Mouse (Mus musculus) lung, embryonic 16.5 days (tissue): ENCODE measurements around the gene Hipk4. TPM values are rescaled to one million over a fixed set of nuclear protein-coding genes. Genes with fewer than 3 reads are reported as not detected.

ENCODE experiments used
- ATAC-seq: fragments of 200-750 bp; cut with Nextera tagmentation; 2 replicates; pipeline ENCODE4 v1.8.0; 2017; ENCODE audit warnings: low read depth, mild to moderate bottlenecking, moderate library complexity
- H3K27ac ChIP-seq: fragments of 300-500 bp; sonication (generic); 2 replicates; pipeline ENCODE4 v1.5.1; 2014; ENCODE audit warnings: mild to moderate bottlenecking, control low read depth, low read length
- H3K27me3 ChIP-seq: fragments of 300-500 bp; sonication (generic); 2 replicates; pipeline ENCODE4 v1.6.1; 2014; ENCODE audit warnings: low read depth, low read length, mixed read lengths; ENCODE audit not compliant: control insufficient read depth, insufficient read depth
- H3K36me3 ChIP-seq: fragments of 300-500 bp; sonication (generic); 2 replicates; pipeline ENCODE4 v1.6.1; 2014; ENCODE audit warnings: low read length; ENCODE audit not compliant: control insufficient read depth, insufficient read depth
- H3K4me1 ChIP-seq: fragments of 300-500 bp; sonication (generic); replicated peaks from 2 replicates; pipeline ENCODE4 v1.6.1; 2014; ENCODE audit warnings: low read length, mixed read lengths; ENCODE audit not compliant: control insufficient read depth, insufficient read depth
- H3K4me2 ChIP-seq: fragments of 300-500 bp; sonication (generic); 2 replicates; pipeline ENCODE4 v1.6.1; 2014; ENCODE audit warnings: low read depth, low read length, control low read depth
- H3K4me3 ChIP-seq: fragments of 300-500 bp; sonication (generic); 2 replicates; pipeline ENCODE4 v1.5.1; 2014; ENCODE audit warnings: mild to moderate bottlenecking, low read length, control low read depth
- H3K9ac ChIP-seq: fragments of 300-500 bp; sonication (generic); 2 replicates; pipeline ENCODE4 v1.6.1; 2014; ENCODE audit warnings: low read length, control low read depth
- H3K9me3 ChIP-seq: fragments of 300-500 bp; sonication (generic); 2 replicates; pipeline ENCODE4 v1.6.1; 2016; ENCODE audit warnings: low read length; ENCODE audit not compliant: control insufficient read depth
- WGBS: fragments of 180-500 bp; shearing (Covaris S2); extraction: QIAGEN DNeasy Blood & Tissue Kit; methylation state at CpG from one replicate; pipeline ENCODE4 v1.1.7; 2014; 5-methylcytosine and 5-hydroxymethylcytosine counted together
- polyA plus RNA-seq: library from polyadenylated mRNA; unstranded; fragments of >200 nt; fragmentation: Nextera tagmentation; extraction: Ambion mirVana; gene quantifications from 2 replicates; pipeline ENCODE4 v1.2.1, GENCODE M21; 2015

The Hipk4 gene
- polyA plus RNA-seq, 1 experiment from 2014 or later = 0.72 TPM

GRCm38 (mm10) chr7:27481627-27481969 is 41.5 kb upstream of the Hipk4 start:
- Histone ChIP-seq H3K4me3 (peak overlapping the region; percentile 45), H3K4me1 (peaks cover 23% of the 10 kb centered on the region), H3K36me3 (peaks cover 4% of the 10 kb centered on the region; the same call in 1 of the 2 replicates), H3K27ac (peak overlapping the region; percentile 88), H3K9ac (peak overlapping the region; percentile 67), H3K27me3 (no peaks in the 10 kb centered on the region), H3K4me2 (peak overlapping the region; percentile 65), H3K9me3 (no peaks in the 10 kb centered on the region)
- WGBS = 0% methylated on average over 11 of the region's 12 CpGs
- peak; percentile 97 for ATAC-seq

DNA sequence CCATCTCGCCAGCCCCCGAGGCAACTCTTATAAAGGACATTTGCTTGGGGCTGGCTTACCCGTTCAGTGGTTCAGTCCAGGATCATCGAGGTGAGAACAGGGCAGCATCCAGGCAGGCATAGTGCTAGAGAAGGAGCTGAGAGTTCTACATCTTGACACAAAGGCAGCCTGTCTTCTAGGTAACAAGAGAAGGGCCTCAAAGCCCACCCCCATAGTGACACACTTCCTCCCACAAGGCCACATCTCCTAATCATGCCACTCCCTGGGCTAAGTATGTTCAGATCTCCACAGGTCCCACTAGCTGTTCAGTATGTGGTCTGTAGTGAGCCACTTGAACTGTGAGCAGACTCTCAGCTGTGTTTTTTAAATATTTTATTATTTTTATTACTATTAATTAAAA is 39.2 kb upstream of the Hipk4 start:
- no peak overlapping the region for H3K4me2 ChIP-seq
- no peak overlapping the region for H3K4me3 ChIP-seq
- no peaks in the 10 kb centered on the region for H3K9me3 ChIP-seq
- H3K27ac ChIP-seq = no peak overlapping the region
- no peak overlapping the region for H3K9ac ChIP-seq
- H3K27me3 ChIP-seq = no peaks in the 10 kb centered on the region
- no peak for ATAC-seq
- WGBS = 81% methylated on average over 4 of the region's 4 CpGs
- H3K36me3 ChIP-seq = no peaks in the 10 kb centered on the region
- peaks cover 27% of the 10 kb centered on the region for H3K4me1 ChIP-seq

- no peaks in the 10 kb centered on the region for H3K27me3 ChIP-seq
- H3K4me3 ChIP-seq = peak overlapping the region; percentile 79
- peaks cover 7% of the 10 kb centered on the region; the same call in 1 of the 2 replicates for H3K36me3 ChIP-seq
- no peak for ATAC-seq
- H3K4me2 ChIP-seq = peak overlapping the region; percentile 83
- 4% methylated on average over 13 of the region's 13 CpGs for WGBS
- peak overlapping the region; percentile 68 for H3K9ac ChIP-seq
- peaks cover 36% of the 10 kb centered on the region for H3K4me1 ChIP-seq
- peak overlapping the region; percentile 98 for H3K27ac ChIP-seq
- H3K9me3 ChIP-seq = no peaks in the 10 kb centered on the region
Measured at GRCm38 (mm10) chr7:27486102-27486769, 36.8 kb upstream of the Hipk4 start.

- under 1% methylated on average over 64 of the region's 80 CpGs for WGBS
- Histone ChIP-seq H3K36me3 (peaks cover 7% of the 10 kb centered on the region; the same call in 1 of the 2 replicates), H3K9ac (peak within 1 kb of the TSS; percentile 92), H3K27ac (peak within 1 kb of the TSS; percentile 98), H3K27me3 (no peaks in the 10 kb centered on the region), H3K4me3 (peak within 1 kb of the TSS; percentile 79), H3K9me3 (no peaks in the 10 kb centered on the region), H3K4me2 (peak within 1 kb of the TSS; percentile 83), H3K4me1 (peaks cover 37% of the 10 kb centered on the region)
- ATAC-seq = peak; percentile 88
Measured at GRCm38 (mm10) chr7:27486770-27487697, 36.0 kb upstream of the Hipk4 start, which contains the start of gene Sertad1. TSS of gene Sertad1 (plus strand) at chr7:27486910.

DNA sequence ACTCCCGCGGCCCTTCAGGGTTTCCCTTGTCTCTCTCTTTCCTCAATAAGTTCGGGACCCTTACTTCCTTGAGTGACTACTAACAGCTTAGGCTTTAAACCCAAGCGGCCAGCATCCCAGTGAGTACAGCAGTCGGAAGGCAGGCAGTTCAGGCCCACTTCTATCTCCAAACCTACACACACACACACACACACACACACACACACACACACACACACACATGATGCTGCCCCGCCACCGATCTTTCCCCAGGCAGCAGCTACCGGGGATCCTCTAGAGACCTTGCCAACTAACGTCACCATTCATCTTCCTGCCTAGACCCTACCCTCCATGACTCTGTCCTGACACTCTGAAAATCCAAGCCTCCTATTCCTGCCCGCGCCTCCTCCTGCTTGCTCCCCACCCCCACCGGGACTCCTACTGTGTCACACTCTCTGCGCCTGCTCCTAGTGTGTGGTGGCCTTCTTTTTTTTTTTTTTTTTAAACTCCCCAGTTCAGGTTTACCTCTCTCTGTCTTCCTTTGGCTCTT is 35.3 kb upstream of the Hipk4 start:
- Histone ChIP-seq H3K4me3 (peak overlapping the region; percentile 79), H3K4me1 (peaks cover 36% of the 10 kb centered on the region), H3K9me3 (no peaks in the 10 kb centered on the region), H3K27ac (peak overlapping the region; percentile 98), H3K4me2 (peak overlapping the region; percentile 64), H3K9ac (peak overlapping the region; percentile 92), H3K27me3 (no peaks in the 10 kb centered on the region), H3K36me3 (peaks cover 7% of the 10 kb centered on the region; the same call in 1 of the 2 replicates)
- no peak for ATAC-seq
- under 1% methylated on average over 13 of the region's 13 CpGs for WGBS

- Histone ChIP-seq H3K9me3 (no peaks in the 10 kb centered on the region), H3K9ac (peak overlapping the region; percentile 60), H3K4me1 (peaks cover 36% of the 10 kb centered on the region), H3K36me3 (peaks cover 7% of the 10 kb centered on the region; the same call in 1 of the 2 replicates), H3K27ac (peak overlapping the region; percentile 92; the same call in 1 of the 2 replicates), H3K4me2 (no peak overlapping the region), H3K27me3 (no peaks in the 10 kb centered on the region), H3K4me3 (no peak overlapping the region)
- no peak for ATAC-seq
- WGBS = 85% methylated on average over 25 of the region's 25 CpGs
Measured at GRCm38 (mm10) chr7:27489270-27489869, 33.7 kb upstream of the Hipk4 start.

GRCm38 (mm10) chr7:27490227-27490542 is 32.9 kb upstream of the Hipk4 start:
- no peak for ATAC-seq
- no peaks in the 10 kb centered on the region for H3K9me3 ChIP-seq
- peak overlapping the region; percentile 43 for H3K4me3 ChIP-seq
- no peaks in the 10 kb centered on the region for H3K27me3 ChIP-seq
- peaks cover 7% of the 10 kb centered on the region; the same call in 1 of the 2 replicates for H3K36me3 ChIP-seq
- H3K27ac ChIP-seq = peak overlapping the region; percentile 92
- 19% methylated on average over 4 of the region's 4 CpGs for WGBS
- peaks cover 36% of the 10 kb centered on the region for H3K4me1 ChIP-seq
- peak overlapping the region; percentile 59 for H3K4me2 ChIP-seq
- peak overlapping the region; percentile 60 for H3K9ac ChIP-seq

DNA sequence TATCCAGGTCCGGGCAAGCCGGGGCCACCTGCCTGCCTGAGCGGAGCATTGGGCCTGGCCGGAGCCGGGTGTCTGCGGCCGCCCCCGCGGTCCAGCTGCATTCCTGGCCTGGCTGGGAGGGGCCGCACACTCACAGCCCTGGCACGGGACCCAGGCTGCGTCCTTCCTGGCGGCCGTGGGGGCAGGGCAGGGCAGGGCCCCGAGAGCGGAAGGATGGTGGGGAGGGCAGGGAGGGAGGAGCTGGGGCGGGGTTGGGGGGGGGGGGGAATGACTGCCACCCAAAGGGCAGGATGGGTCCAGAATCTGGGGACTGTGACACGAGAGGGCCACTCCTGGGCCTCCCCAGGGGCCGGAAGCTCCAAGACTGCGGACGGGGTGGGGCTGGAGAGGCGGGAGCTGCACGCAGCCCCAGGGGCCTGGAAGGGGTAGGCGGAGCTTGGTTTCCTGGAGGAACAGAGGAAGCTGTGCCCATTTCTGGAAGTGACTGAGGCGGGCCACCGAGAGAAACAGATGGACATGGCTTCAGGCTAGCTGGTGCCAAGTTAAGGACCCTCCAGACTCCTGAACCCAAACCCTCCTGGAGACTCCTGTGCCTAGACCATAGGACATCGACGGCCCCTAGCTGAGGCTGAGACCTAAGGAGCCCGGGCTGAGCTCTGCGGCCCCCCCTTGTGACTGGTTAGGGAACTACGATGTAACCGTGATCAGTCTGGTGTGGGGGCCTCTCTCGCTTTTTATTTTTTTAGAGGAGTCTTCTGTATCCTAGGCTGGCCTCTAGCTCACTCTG is 32.3 kb upstream of the Hipk4 start:
- no peaks in the 10 kb centered on the region for H3K27me3 ChIP-seq
- H3K4me1 ChIP-seq = peaks cover 33% of the 10 kb centered on the region
- peak; percentile 86 for ATAC-seq
- H3K27ac ChIP-seq = peak overlapping the region; percentile 92
- H3K4me2 ChIP-seq = peak overlapping the region; percentile 59
- H3K36me3 ChIP-seq = peaks cover 7% of the 10 kb centered on the region; the same call in 1 of the 2 replicates
- 0% methylated on average over 29 of the region's 33 CpGs for WGBS
- peak overlapping the region; percentile 43 for H3K4me3 ChIP-seq
- peak overlapping the region; percentile 60 for H3K9ac ChIP-seq
- H3K9me3 ChIP-seq = no peaks in the 10 kb centered on the region
